Mouse (Mus musculus): ENCODE measurements at regions not wholly inside any gene's neighbourhood (a gene's known extent, or its start where the extent isn't known, plus 50 kb on each side); places are given as distances from the start of the nearest gene placed in this dataset.

DNA sequence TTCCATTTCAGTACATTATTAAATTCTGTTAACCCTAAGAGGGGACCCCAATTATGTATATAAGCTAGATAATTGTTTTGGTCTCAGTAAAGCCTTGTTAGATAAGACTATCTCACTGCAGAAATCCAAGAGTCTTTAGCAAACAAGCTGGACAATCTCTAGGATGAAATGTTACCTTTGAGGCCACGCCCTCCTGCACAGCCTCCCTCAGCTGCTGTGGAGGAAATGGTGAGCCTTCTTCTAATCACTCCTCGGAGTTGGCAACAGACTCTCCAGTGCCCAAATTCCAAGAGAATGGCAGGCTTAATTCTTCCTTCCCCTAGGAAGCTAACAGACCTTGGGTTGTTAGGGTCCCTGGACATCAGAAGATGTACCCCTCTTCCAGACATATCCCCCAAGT lies 252.7 kb upstream of the Gadl1 start:
- TF ChIP-seq MAX (IDR thresholded peaks at IDR 0.05; ENCODE audit: low read depth) (no peak), POLR2A (IDR thresholded peaks at IDR 0.05; ENCODE audit: insufficient read length, low read depth) (no peak), MYOD1 (IDR thresholded peaks at IDR 0.05; ENCODE audit: control insufficient read depth in 1 of 3, insufficient read length in 2 of 3, low read depth in 2 of 3) (no peak), USF1 (IDR thresholded peaks at IDR 0.05; ENCODE audit: low read depth) (no peak), CEBPB (IDR thresholded peaks at IDR 0.05; ENCODE audit: insufficient read depth, poor library complexity, severe bottlenecking) (no peak), TCF12 (IDR thresholded peaks at IDR 0.05; ENCODE audit: insufficient read depth, poor library complexity, severe bottlenecking) (no peak), TCF3 (IDR thresholded peaks at IDR 0.05; ENCODE audit: insufficient read length, low read depth) (no peak), E2F4 (IDR thresholded peaks at IDR 0.05; ENCODE audit: insufficient read depth) (no peak), POLR2AphosphoS2 (IDR thresholded peaks at IDR 0.05; ENCODE audit: insufficient read length, low read depth) (no peak), MYOG (IDR thresholded peaks at IDR 0.05; ENCODE audit: control insufficient read depth in 1 of 3, insufficient read depth in 1 of 3, insufficient read length in 2 of 3, low read depth in 2 of 3) (no peak), REST (IDR thresholded peaks at IDR 0.05; ENCODE audit: insufficient read depth, insufficient read length) (no peak)

All from myocyte (in vitro differentiated cells).